Mouse (Mus musculus) bone marrow, adult 2 months (tissue): ENCODE results near the gene Nae1.

Experiments used
- CTCF ChIP-seq: fragments of 200-500 bp; IDR thresholded peaks from 2 replicates; pipeline ENCODE4 v1.5.1; 2011; ENCODE audit warnings: low read length, control low read depth; ENCODE audit not compliant: control insufficient read depth, insufficient read depth
- POLR2A ChIP-seq: fragments of 200-500 bp; IDR thresholded peaks from 2 replicates; pipeline ENCODE4 v1.6.1; 2011; ENCODE audit warnings: low read depth, mild to moderate bottlenecking, control low read depth, low read length, borderline replicate concordance; ENCODE audit not compliant: control insufficient read depth

- TF ChIP-seq POLR2A, result no peak
- TF ChIP-seq CTCF, result no peak
Measured at GRCm38 (mm10) chr8:104538896-104539295, 4.5 kb upstream of the Nae1 start.
